Mouse (Mus musculus) T-cell, adult 2 months (primary cell): ENCODE results near the gene Klf9.

Experiments used
- DNase-seq: peaks from one replicate; pipeline ENCODE4 v3.0.0; 2022; ENCODE audit warnings: low spot score

The Klf9 gene

GRCm38 (mm10) chr19:23140689-23141317 lies at the start of gene Klf9:
Gene Klf9, plus strand, starts transcription at chr19:23141226.
- DNase-seq = peak; percentile 90

GRCm38 (mm10) chr19:23091586-23091985 lies 49.4 kb upstream of the Klf9 start:
- DNase-seq = no peak

GRCm38 (mm10) chr19:23093548-23093947 lies 47.5 kb upstream of the Klf9 start:
- DNase-seq = no peak

- no peak for DNase-seq
These were observed 46.1 kb upstream of the Klf9 start for GRCm38 (mm10) chr19:23094906-23095305.

GRCm38 (mm10) chr19:23106859-23107258 lies 34.2 kb upstream of the Klf9 start:
- DNase-seq = no peak

- no peak for DNase-seq
These were observed 33.7 kb upstream of the Klf9 start for GRCm38 (mm10) chr19:23107335-23107734.

GRCm38 (mm10) chr19:23121875-23122274 lies 19.2 kb upstream of the Klf9 start:
- DNase-seq = no peak

GRCm38 (mm10) chr19:23124023-23124550 lies 16.9 kb upstream of the Klf9 start:
- no peak for DNase-seq

GRCm38 (mm10) chr19:23125227-23126150 lies 15.5 kb upstream of the Klf9 start:
- DNase-seq = no peak

- DNase-seq = no peak
These were observed 11.1 kb upstream of the Klf9 start for GRCm38 (mm10) chr19:23129908-23130307.

- no peak for DNase-seq
These were observed 8.9 kb upstream of the Klf9 start for GRCm38 (mm10) chr19:23132106-23132635.

GRCm38 (mm10) chr19:23132720-23133426 lies 8.2 kb upstream of the Klf9 start:
- no peak for DNase-seq

GRCm38 (mm10) chr19:23133427-23134094 lies 7.5 kb upstream of the Klf9 start:
- DNase-seq = no peak

- no peak for DNase-seq
These were observed 7.0 kb upstream of the Klf9 start for GRCm38 (mm10) chr19:23134095-23134440.

- DNase-seq = peak; percentile 24
These were observed 6.4 kb upstream of the Klf9 start for GRCm38 (mm10) chr19:23134441-23135301.

GRCm38 (mm10) chr19:23135349-23136201 lies 5.5 kb upstream of the Klf9 start:
- DNase-seq = peak; percentile 50

- no peak for DNase-seq
These were observed 4.7 kb upstream of the Klf9 start for GRCm38 (mm10) chr19:23136202-23136850.

- no peak for DNase-seq
These were observed 3.7 kb upstream of the Klf9 start for GRCm38 (mm10) chr19:23137295-23137694.
